16 mouse cellular contexts compared by ENCODE assay signal in genomic region chr11:109029894-109030293, GRCm38 (mm10).
DNase-seq lines count a peak whose midpoint lies in the region; ATAC-seq and TF ChIP-seq lines count a peak whose summit lies in the region.
"Had no signal": no experiment of that assay in that cellular context is flagged by ENCODE, and none has a peak within 500 bp of the region (broad histone marks: within the 10 kb centered on the region; RNA-seq: fewer than 3 reads in every experiment).

No protein-coding gene starts in this region.

- H3K4me2 ChIP-seq in heart, postnatal 0 days (ENCODE audit: low read depth, low read length) = no peak overlapping the region
- no peak overlapping the region for H3K4me2 ChIP-seq in lung, postnatal 0 days (replicated peaks; ENCODE audit: low read depth, low read length)
- H3K4me2 ChIP-seq: heart, embryonic 15.5 days; limb, embryonic 13.5 days; neural tube, embryonic 13.5 days had no signal

- 51% methylated on average over 7 of the region's 7 CpGs for WGBS in heart, postnatal 0 days
- WGBS in lung, postnatal 0 days = 37% methylated on average over 7 of the region's 7 CpGs

- ATAC-seq in heart, postnatal 0 days (ENCODE audit: insufficient read depth, low read depth) = peak; percentile 44; the same call in 1 of the 2 replicates
- peak; percentile 84 for ATAC-seq in lung, postnatal 0 days
- peak; percentile 62; the same call in 1 of the 2 replicates for ATAC-seq in megakaryocyte, adult 5-6 weeks (ENCODE audit: poor library complexity, severe bottlenecking)
- ATAC-seq: forebrain, embryonic 14.5 days; hindbrain, embryonic 16.5 days had no signal

- intact Hi-C loops in heart, postnatal 36 days (cut with DNase I) = loop anchor here (2.0 kb wide), 2 partner anchors 105 to 579 kb away; no protein-coding TSS in a partner anchor

- no peak for TF ChIP-seq EP300 in heart, postnatal 0 days (IDR thresholded peaks at IDR 0.05; ENCODE audit: low read depth)
- TF ChIP-seq EP300 in lung, postnatal 0 days (IDR thresholded peaks at IDR 0.05) = peak; percentile 31; the same call in 1 of the 2 replicates

- H3K27me3 ChIP-seq in heart, postnatal 0 days (ENCODE audit: control insufficient read depth, insufficient read depth, low read length) = 0 out of 2 replicates have a peak, but pooled peaks cover 9% of the 10 kb centered on the region
- H3K27me3 ChIP-seq in lung, postnatal 0 days (replicated peaks; ENCODE audit: insufficient read depth, low read length) = no peaks in the 10 kb centered on the region
- H3K27me3 ChIP-seq: megakaryocyte, embryonic 14.5 days; neural tube, embryonic 13.5 days had no signal

- no peak for TF ChIP-seq CTCF in heart, postnatal 0 days (IDR thresholded peaks at IDR 0.05; ENCODE audit: low read depth)
- no peak for TF ChIP-seq CTCF in lung, postnatal 0 days (IDR thresholded peaks at IDR 0.05)

- H3K9me3 ChIP-seq in heart, postnatal 0 days (replicated peaks; ENCODE audit: control insufficient read depth, low read length) = no peaks in the 10 kb centered on the region
- H3K9me3 ChIP-seq in lung, postnatal 0 days (ENCODE audit: low read length) = no peaks in the 10 kb centered on the region
- H3K9me3 ChIP-seq: embryonic facial prominence, embryonic 10.5 days; heart, embryonic 15.5 days; limb, embryonic 13.5 days; neural tube, embryonic 13.5 days had no signal

- no peaks in the 10 kb centered on the region for H3K36me3 ChIP-seq in heart, postnatal 0 days (replicated peaks; ENCODE audit: control insufficient read depth, insufficient read depth, low read length)
- no peaks in the 10 kb centered on the region for H3K36me3 ChIP-seq in lung, postnatal 0 days (ENCODE audit: insufficient read depth, low read length)
- H3K36me3 ChIP-seq: embryonic facial prominence, embryonic 10.5 days; G1E; heart, embryonic 15.5 days; limb, embryonic 13.5 days; neural tube, embryonic 13.5 days had no signal

- H3K4me3 ChIP-seq in heart, postnatal 0 days (ENCODE audit: low read depth, low read length) = no peak overlapping the region
- no peak overlapping the region for H3K4me3 ChIP-seq in lung, postnatal 0 days (ENCODE audit: low read depth, low read length)
- H3K4me3 ChIP-seq: embryonic facial prominence, embryonic 10.5 days; heart, embryonic 15.5 days; limb, embryonic 13.5 days; megakaryocyte, embryonic 14.5 days; neural tube, embryonic 13.5 days had no signal

- peak; percentile 52 for DNase-seq in heart, postnatal 0 days (ENCODE audit: low spot score)
- no peak for DNase-seq in heart, postnatal 36 days
- peak; percentile 36 for DNase-seq in kidney, postnatal 14 days
- no peak for DNase-seq in kidney, adult 18-20 months
- peak; percentile 78 for DNase-seq in lung, postnatal 0 days (ENCODE audit: low spot score)
- DNase-seq in testis, postnatal 14 days (ENCODE audit: low spot score) = no peak

- H3K9ac ChIP-seq in heart, postnatal 0 days (replicated peaks; ENCODE audit: low read depth, low read length) = no peak overlapping the region
- no peak overlapping the region for H3K9ac ChIP-seq in lung, postnatal 0 days (replicated peaks; ENCODE audit: low read depth)
- H3K9ac ChIP-seq: heart, embryonic 15.5 days; limb, embryonic 13.5 days; liver, embryonic 14.5 days; neural tube, embryonic 13.5 days had no signal

- no peaks in the 10 kb centered on the region for H3K4me1 ChIP-seq in heart, postnatal 0 days (ENCODE audit: control insufficient read depth, insufficient read depth)
- H3K4me1 ChIP-seq in lung, postnatal 0 days (ENCODE audit: insufficient read depth, low read depth, low read length) = no peaks in the 10 kb centered on the region
- H3K4me1 ChIP-seq: megakaryocyte, embryonic 14.5 days had no signal

- H3K27ac ChIP-seq in heart, postnatal 0 days (ENCODE audit: low read depth) = no peak overlapping the region
- no peak overlapping the region for H3K27ac ChIP-seq in lung, postnatal 0 days (ENCODE audit: low read length)
- H3K27ac ChIP-seq: embryonic facial prominence, embryonic 10.5 days; heart, embryonic 15.5 days; limb, embryonic 13.5 days; liver, embryonic 14.5 days; neural tube, embryonic 13.5 days had no signal

Comparison
In these comparisons a context has a peak if more than half of its experiments do, and no peak if none do; other contexts are left out.
1. DNase-seq: peak in heart, postnatal 0 days (single experiment), kidney, postnatal 14 days (single experiment) and lung, postnatal 0 days (single experiment); none in heart, postnatal 36 days (0 of 2), kidney, adult 18-20 months (single experiment) and testis, postnatal 14 days (single experiment).
2. Peak in every context shown above with its lines, with median percentiles within 50 percentile points of each other: ATAC-seq.